Mouse (Mus musculus): Measurements from ENCODE around the gene A630076J17Rik. TPM values are rescaled to one million over a fixed set of nuclear protein-coding genes. Genes with fewer than 3 reads are reported as not detected.
A peak's percentile ranks its signal among the peaks of the same experiment; 100 is the strongest.

Gene A630076J17Rik
- polyA plus RNA-seq, 1 experiment from 2014 or later, result not detected

- no peaks in the 10 kb centered on the region for H3K9me3 ChIP-seq (replicated peaks)
- peaks cover 8% of the 10 kb centered on the region for H3K27me3 ChIP-seq
- 64% methylated on average over 2 of the region's 2 CpGs for WGBS
- H3K36me3 ChIP-seq, result no peaks in the 10 kb centered on the region
- H3K4me3 ChIP-seq, result no peak overlapping the region
- H3K4me2 ChIP-seq (replicated peaks), result no peak overlapping the region
- H3K4me1 ChIP-seq, result 0 out of 2 replicates have a peak, but pooled peaks cover 2% of the 10 kb centered on the region
- no peak overlapping the region for H3K9ac ChIP-seq
- H3K27ac ChIP-seq, result no peak overlapping the region
- ATAC-seq (ENCODE audit: low FRiP score), result no peak
Measured at GRCm38 (mm10) chr3:107238051-107238450, 7.6 kb downstream of the A630076J17Rik start.

GRCm38 (mm10) chr3:107238471-107238980 is 8.1 kb downstream of the A630076J17Rik start:
- Histone ChIP-seq H3K9ac (no peak overlapping the region), H3K36me3 (no peaks in the 10 kb centered on the region), H3K4me1 (0 out of 2 replicates have a peak, but pooled peaks cover 2% of the 10 kb centered on the region), H3K27me3 (peaks cover 12% of the 10 kb centered on the region), H3K27ac (no peak overlapping the region), H3K4me2 (replicated peaks) (no peak overlapping the region), H3K9me3 (replicated peaks) (no peaks in the 10 kb centered on the region), H3K4me3 (no peak overlapping the region)
- ATAC-seq (ENCODE audit: low FRiP score), result no peak
- WGBS, result 82% methylated on average over 8 of the region's 8 CpGs

DNA sequence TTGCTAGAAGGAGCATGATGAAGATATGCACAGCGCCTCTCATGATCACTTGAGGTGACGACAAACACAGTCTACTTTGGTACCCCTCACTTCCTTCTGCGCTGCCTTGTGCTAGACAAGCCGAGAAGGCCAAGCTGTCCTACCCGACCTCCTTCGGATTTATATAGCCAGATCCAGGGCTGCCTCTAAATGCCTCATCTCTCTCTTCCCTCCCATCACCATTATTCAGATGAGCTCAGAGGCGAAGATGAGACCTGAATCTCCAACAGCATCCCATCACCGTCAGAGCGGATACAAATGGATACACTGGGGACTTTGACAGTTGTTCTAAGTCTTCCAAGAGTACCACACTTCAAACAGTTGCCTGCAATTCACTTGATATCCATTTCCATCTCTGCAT is 9.2 kb downstream of the A630076J17Rik start, which contains the start of gene Prok1:
Gene Prok1 (minus strand): TSS at position 101 of the 400 bp plus-strand sequence.
- Histone ChIP-seq H3K4me3 (no peak within 1 kb of the TSS), H3K4me1 (0 out of 2 replicates have a peak, but pooled peaks cover 2% of the 10 kb centered on the region), H3K36me3 (no peaks in the 10 kb centered on the region), H3K9me3 (replicated peaks) (no peaks in the 10 kb centered on the region), H3K4me2 (replicated peaks) (no peak within 1 kb of the TSS), H3K27ac (no peak within 1 kb of the TSS), H3K27me3 (peaks cover 13% of the 10 kb centered on the region), H3K9ac (no peak within 1 kb of the TSS)
- 88% methylated on average over 9 of the region's 9 CpGs for WGBS
- no peak for ATAC-seq (ENCODE audit: low FRiP score)

- H3K4me1 ChIP-seq, result 0 out of 2 replicates have a peak, but pooled peaks cover 2% of the 10 kb centered on the region
- no peak overlapping the region for H3K4me3 ChIP-seq
- H3K9me3 ChIP-seq (replicated peaks), result no peaks in the 10 kb centered on the region
- H3K36me3 ChIP-seq, result no peaks in the 10 kb centered on the region
- H3K4me2 ChIP-seq (replicated peaks), result no peak overlapping the region
- WGBS, result 39% methylated on average over 14 of the region's 14 CpGs
- H3K27ac ChIP-seq, result no peak overlapping the region
- H3K9ac ChIP-seq, result no peak overlapping the region
- 0 out of 2 replicates have a peak, but pooled peaks have one; percentile 32 for ATAC-seq (ENCODE audit: low FRiP score)
- H3K27me3 ChIP-seq, result peaks cover 13% of the 10 kb centered on the region
Measured at GRCm38 (mm10) chr3:107241389-107242094, 11.1 kb downstream of the A630076J17Rik start.

DNA sequence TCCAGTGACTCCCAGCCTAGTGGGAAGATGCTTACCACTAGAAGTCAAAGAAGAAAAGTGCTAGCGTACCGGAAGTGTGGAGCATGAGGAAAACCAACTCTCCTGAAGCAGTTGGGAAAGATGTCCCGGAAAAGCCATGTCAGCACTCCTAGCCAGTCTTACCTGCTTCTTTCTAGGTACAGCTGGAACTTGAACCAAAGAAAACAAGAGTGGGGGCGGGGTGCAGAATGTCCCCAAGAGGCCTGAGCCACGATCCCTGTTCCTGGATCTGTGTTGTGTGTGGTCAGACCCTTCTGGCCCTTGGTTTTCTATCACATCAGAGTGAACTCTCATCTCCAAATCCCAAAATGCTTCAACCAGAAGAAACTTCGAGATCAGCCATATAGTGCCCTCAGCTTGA is 16.5 kb downstream of the A630076J17Rik start:
- no peaks in the 10 kb centered on the region for H3K9me3 ChIP-seq (replicated peaks)
- no peak overlapping the region for H3K4me2 ChIP-seq (replicated peaks)
- no peak overlapping the region for H3K27ac ChIP-seq
- H3K4me3 ChIP-seq, result no peak overlapping the region
- H3K9ac ChIP-seq, result no peak overlapping the region
- H3K4me1 ChIP-seq, result no peaks in the 10 kb centered on the region
- WGBS, result 79% methylated on average over 6 of the region's 6 CpGs
- no peaks in the 10 kb centered on the region for H3K36me3 ChIP-seq
- 0 out of 2 replicates have a peak, but pooled peaks cover 5% of the 10 kb centered on the region for H3K27me3 ChIP-seq
- ATAC-seq (ENCODE audit: low FRiP score), result no peak

DNA sequence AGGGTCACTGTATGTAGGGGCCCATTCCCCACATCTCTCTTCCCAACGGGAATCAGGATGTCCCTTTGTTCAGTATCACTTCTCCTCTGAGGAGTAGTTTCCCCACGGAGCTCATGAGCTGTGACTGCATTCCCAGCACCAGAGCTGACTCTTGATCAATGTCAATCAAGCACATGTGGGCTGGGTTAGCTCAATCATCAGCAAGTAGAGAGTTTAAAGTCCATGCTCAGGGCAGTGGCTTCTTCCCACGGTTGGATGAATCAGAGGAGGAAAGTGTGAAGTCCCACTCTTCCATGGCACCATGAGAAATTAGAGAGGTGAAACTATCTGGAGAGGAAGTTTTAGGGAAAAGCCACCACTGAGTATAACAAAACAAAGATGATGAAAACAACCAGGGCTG is 18.6 kb downstream of the A630076J17Rik start:
- WGBS, result 61% methylated on average over 3 of the region's 3 CpGs
- no peaks in the 10 kb centered on the region for H3K36me3 ChIP-seq
- no peak overlapping the region for H3K4me2 ChIP-seq (replicated peaks)
- no peaks in the 10 kb centered on the region for H3K4me1 ChIP-seq
- no peak for ATAC-seq (ENCODE audit: low FRiP score)
- no peak overlapping the region for H3K9ac ChIP-seq
- no peak overlapping the region for H3K4me3 ChIP-seq
- no peak overlapping the region for H3K27ac ChIP-seq
- no peaks in the 10 kb centered on the region for H3K9me3 ChIP-seq (replicated peaks)
- no peaks in the 10 kb centered on the region for H3K27me3 ChIP-seq

DNA sequence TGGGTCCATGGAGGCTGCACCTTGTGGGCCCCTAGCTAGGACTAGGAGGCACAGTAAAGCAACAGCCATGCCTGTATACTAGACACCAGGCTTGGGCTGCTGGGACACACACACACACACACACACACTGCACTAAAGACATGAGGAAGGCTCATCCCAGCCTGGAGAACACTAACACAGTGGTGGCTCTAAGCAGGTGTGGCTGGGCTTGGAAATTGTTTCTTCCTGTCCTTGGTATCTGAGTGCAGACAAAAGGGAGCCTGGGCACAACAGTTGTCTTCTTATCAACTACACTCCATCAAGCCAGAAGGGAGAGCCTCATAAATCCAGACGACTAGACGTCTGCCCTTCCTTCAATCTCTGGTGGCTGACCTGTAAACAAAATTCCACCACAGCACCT is 19.9 kb downstream of the A630076J17Rik start:
- H3K9me3 ChIP-seq (replicated peaks), result no peaks in the 10 kb centered on the region
- no peak overlapping the region for H3K9ac ChIP-seq
- no peak overlapping the region for H3K4me3 ChIP-seq
- H3K36me3 ChIP-seq, result no peaks in the 10 kb centered on the region
- H3K4me1 ChIP-seq, result no peaks in the 10 kb centered on the region
- ATAC-seq (ENCODE audit: low FRiP score), result no peak
- no peak overlapping the region for H3K4me2 ChIP-seq (replicated peaks)
- no peak overlapping the region for H3K27ac ChIP-seq
- no peaks in the 10 kb centered on the region for H3K27me3 ChIP-seq
- WGBS, result 76% methylated on average over 2 of the region's 2 CpGs

- Histone ChIP-seq H3K36me3 (no peaks in the 10 kb centered on the region), H3K9ac (no peak overlapping the region), H3K4me3 (no peak overlapping the region), H3K27ac (no peak overlapping the region), H3K4me2 (replicated peaks) (no peak overlapping the region), H3K4me1 (peaks cover 3% of the 10 kb centered on the region; the same call in 1 of the 2 replicates), H3K27me3 (no peaks in the 10 kb centered on the region), H3K9me3 (replicated peaks) (no peaks in the 10 kb centered on the region)
- WGBS, result 75% methylated on average over 4 of the region's 4 CpGs
- ATAC-seq (ENCODE audit: low FRiP score), result no peak
Measured at GRCm38 (mm10) chr3:107252035-107252434, 21.6 kb downstream of the A630076J17Rik start.

DNA sequence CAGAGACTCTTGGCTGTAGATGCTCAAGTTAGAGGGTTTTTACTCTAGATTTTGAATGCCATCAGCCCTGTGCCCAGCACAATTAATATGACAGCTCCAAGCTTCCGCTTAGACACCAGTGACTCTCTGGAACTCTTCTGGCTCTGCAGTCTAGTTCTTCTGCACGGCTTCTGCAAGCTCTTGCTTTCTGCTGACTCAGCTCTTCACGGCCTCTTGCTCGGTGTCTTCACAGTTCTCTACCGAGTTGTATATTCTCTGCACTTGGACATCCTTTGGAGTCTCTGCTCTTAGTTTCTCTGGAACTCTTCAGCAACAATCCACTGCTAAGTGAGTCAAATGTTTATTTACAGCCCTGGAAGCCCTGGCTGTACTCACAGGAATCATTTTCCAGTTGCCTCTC is 23.5 kb downstream of the A630076J17Rik start:
- no peak for ATAC-seq (ENCODE audit: low FRiP score)
- H3K9ac ChIP-seq, result no peak overlapping the region
- H3K9me3 ChIP-seq (replicated peaks), result no peaks in the 10 kb centered on the region
- H3K36me3 ChIP-seq, result no peaks in the 10 kb centered on the region
- no peak overlapping the region for H3K27ac ChIP-seq
- H3K27me3 ChIP-seq, result no peaks in the 10 kb centered on the region
- no peak overlapping the region for H3K4me2 ChIP-seq (replicated peaks)
- no peak overlapping the region for H3K4me3 ChIP-seq
- WGBS, result 81% methylated on average over 5 of the region's 5 CpGs
- peaks cover 3% of the 10 kb centered on the region; the same call in 1 of the 2 replicates for H3K4me1 ChIP-seq

DNA sequence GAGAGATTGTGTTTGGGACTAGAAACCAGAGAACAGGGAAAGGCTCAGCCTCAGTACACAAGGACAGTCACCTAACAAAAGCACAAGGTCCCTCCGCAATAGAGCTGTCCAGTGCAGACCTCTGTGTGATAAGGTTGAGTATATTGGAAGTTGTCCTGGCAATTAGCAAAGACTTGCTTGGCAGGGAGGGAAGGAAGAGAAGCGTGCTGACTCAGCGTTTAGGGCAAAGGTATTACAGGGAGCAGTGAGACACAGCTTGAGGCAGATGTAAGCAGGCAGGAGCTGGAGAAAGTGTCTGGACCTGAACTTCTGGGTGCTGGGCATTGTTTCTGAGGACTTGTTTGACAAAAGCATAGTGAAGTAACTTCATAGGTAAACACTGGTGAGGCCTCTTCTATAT is 25.6 kb downstream of the A630076J17Rik start:
- Histone ChIP-seq H3K27ac (peak overlapping the region; percentile 62; the same call in 1 of the 2 replicates), H3K9ac (no peak overlapping the region), H3K9me3 (replicated peaks) (no peaks in the 10 kb centered on the region), H3K27me3 (no peaks in the 10 kb centered on the region), H3K4me2 (replicated peaks) (no peak overlapping the region), H3K4me1 (peaks cover 9% of the 10 kb centered on the region), H3K36me3 (no peaks in the 10 kb centered on the region), H3K4me3 (no peak overlapping the region)
- no peak for ATAC-seq (ENCODE audit: low FRiP score)
- 85% methylated on average over 3 of the region's 3 CpGs for WGBS

DNA sequence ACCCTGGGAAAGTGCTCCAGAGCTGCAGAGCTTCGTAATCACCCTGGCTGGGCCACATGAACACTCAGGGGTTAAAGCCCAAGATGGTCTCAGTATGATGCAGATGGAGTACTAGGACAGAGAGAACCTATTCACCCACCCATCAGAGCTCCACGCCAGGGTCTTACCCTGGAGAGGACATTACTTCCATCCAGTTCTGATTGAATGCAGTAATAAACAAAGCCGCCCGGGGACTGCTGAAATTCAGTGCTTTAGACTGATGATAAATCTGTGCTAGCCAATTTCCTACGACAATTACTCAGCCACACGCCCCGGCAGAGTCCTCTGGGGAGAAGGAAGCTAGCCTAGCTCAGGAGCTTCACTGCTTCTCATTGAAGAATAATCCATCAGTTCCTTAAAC is 26.3 kb downstream of the A630076J17Rik start:
- Histone ChIP-seq H3K27ac (peak overlapping the region; percentile 62; the same call in 1 of the 2 replicates), H3K27me3 (no peaks in the 10 kb centered on the region), H3K4me1 (peaks cover 16% of the 10 kb centered on the region), H3K9me3 (replicated peaks) (no peaks in the 10 kb centered on the region), H3K4me3 (no peak overlapping the region), H3K4me2 (replicated peaks) (no peak overlapping the region), H3K9ac (no peak overlapping the region), H3K36me3 (no peaks in the 10 kb centered on the region)
- WGBS, result 61% methylated on average over 7 of the region's 7 CpGs
- 0 out of 2 replicates have a peak, but pooled peaks have one; percentile 33 for ATAC-seq (ENCODE audit: low FRiP score)

DNA sequence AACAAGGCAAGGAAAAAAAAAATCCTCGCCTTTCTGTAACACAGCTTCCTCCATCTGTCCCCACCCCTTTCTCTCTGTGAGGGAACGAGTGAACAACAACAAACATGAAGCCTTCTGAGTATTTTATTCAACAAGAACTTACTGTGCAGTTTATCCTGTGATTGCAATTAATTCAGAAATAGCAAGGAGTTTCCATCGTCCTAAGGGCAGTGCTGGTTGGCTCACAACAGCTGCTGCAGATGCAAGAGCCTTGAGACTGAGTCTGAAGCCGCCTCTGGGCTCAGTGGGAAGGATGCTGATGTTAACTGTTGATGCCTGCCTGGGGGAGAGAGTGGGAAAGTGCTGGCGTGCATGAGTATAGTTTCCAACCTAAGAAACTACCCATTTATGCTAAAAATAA is 27.5 kb downstream of the A630076J17Rik start:
- Histone ChIP-seq H3K36me3 (no peaks in the 10 kb centered on the region), H3K27ac (no peak overlapping the region), H3K4me2 (replicated peaks) (no peak overlapping the region), H3K4me1 (peaks cover 18% of the 10 kb centered on the region), H3K27me3 (no peaks in the 10 kb centered on the region), H3K9me3 (replicated peaks) (no peaks in the 10 kb centered on the region), H3K4me3 (no peak overlapping the region), H3K9ac (no peak overlapping the region)
- WGBS, result 66% methylated on average over 5 of the region's 5 CpGs
- no peak for ATAC-seq (ENCODE audit: low FRiP score)

Measured in hindbrain, embryonic 12.5 days (tissue).